Mouse (Mus musculus) heart, adult 8-10 months (tissue): Measurements from ENCODE around the gene Pitpnm2. TPM values are rescaled to one million over a fixed set of nuclear protein-coding genes. Genes with fewer than 3 reads are reported as not detected.
"Not testable (repeated sequence)": the region's sequence is repeated elsewhere in the genome, so short reads cannot be mapped to it uniquely, and the experiment has no call there.

Experiments
- DNase-seq: peaks from one replicate; pipeline ENCODE4 v3.0.0; 2022; ENCODE audit warnings: low spot score
- total RNA-seq, 4 experiments: library from RNA; stranded (reverse); gene quantifications; 2 replicates each; pipeline ENCODE4 v1.2.4; 2022

The Pitpnm2 gene
- total RNA-seq, 4 experiments from 2014 or later: 39.8 to 52.2 (median 44.5) TPM

GRCm38 (mm10) chr5:124221037-124221735 lies 28.4 kb downstream of the Pitpnm2 start:
- DNase-seq: peak; percentile 85

- no peak for DNase-seq
Observed at GRCm38 (mm10) chr5:124220551-124220950, 29.0 kb downstream of the Pitpnm2 start.

- DNase-seq: no peak
Observed at GRCm38 (mm10) chr5:124219431-124219830, 30.1 kb downstream of the Pitpnm2 start.

GRCm38 (mm10) chr5:124218986-124219385 lies 30.6 kb downstream of the Pitpnm2 start:
- DNase-seq: no peak

GRCm38 (mm10) chr5:124217566-124218249 lies 31.9 kb downstream of the Pitpnm2 start:
- no peak for DNase-seq

GRCm38 (mm10) chr5:124217092-124217491 lies 32.5 kb downstream of the Pitpnm2 start:
- not testable (repeated sequence) for DNase-seq

GRCm38 (mm10) chr5:124216403-124216802 lies 33.2 kb downstream of the Pitpnm2 start:
- DNase-seq: no peak

- no peak for DNase-seq
Observed at GRCm38 (mm10) chr5:124215647-124216046, 33.9 kb downstream of the Pitpnm2 start.

GRCm38 (mm10) chr5:124214516-124215145 lies 34.9 kb downstream of the Pitpnm2 start:
- DNase-seq: no peak

GRCm38 (mm10) chr5:124213588-124214469 lies 35.7 kb downstream of the Pitpnm2 start:
- DNase-seq: peak; percentile 86

- DNase-seq: no peak
Observed at GRCm38 (mm10) chr5:124211669-124212068, 37.9 kb downstream of the Pitpnm2 start.

- DNase-seq: no peak
Observed at GRCm38 (mm10) chr5:124211234-124211633, 38.3 kb downstream of the Pitpnm2 start.

- DNase-seq: no peak
Observed at GRCm38 (mm10) chr5:124210281-124211016, 39.1 kb downstream of the Pitpnm2 start.

GRCm38 (mm10) chr5:124209850-124210249 lies 39.7 kb downstream of the Pitpnm2 start:
- no peak for DNase-seq

GRCm38 (mm10) chr5:124208030-124208429 lies 41.5 kb downstream of the Pitpnm2 start:
- DNase-seq: no peak

- peak; percentile 82 for DNase-seq
Observed at GRCm38 (mm10) chr5:124206481-124207038, 43.0 kb downstream of the Pitpnm2 start.

GRCm38 (mm10) chr5:124205809-124206380 lies 43.7 kb downstream of the Pitpnm2 start:
- no peak for DNase-seq

GRCm38 (mm10) chr5:124205211-124205610 lies 44.3 kb downstream of the Pitpnm2 start:
- no peak for DNase-seq

- no peak for DNase-seq
Observed at GRCm38 (mm10) chr5:124204127-124204794, 45.3 kb downstream of the Pitpnm2 start.

GRCm38 (mm10) chr5:124203251-124203650 lies 46.3 kb downstream of the Pitpnm2 start:
- DNase-seq: no peak
